8 mouse cellular contexts compared by ENCODE assay signal in genomic region chr9:59656635-59657617, GRCm38 (mm10). TPM values are rescaled to one million over a fixed set of nuclear protein-coding genes. Genes with fewer than 3 reads are reported as not detected.
DNase-seq lines count a peak whose midpoint lies in the region; ATAC-seq and TF ChIP-seq lines count a peak whose summit lies in the region.

No protein-coding gene starts in this region.

- H3K4me3 ChIP-seq in G1E (ENCODE audit: low read depth, low read length): peak overlapping the region; percentile 99
- H3K4me3 ChIP-seq in lung, postnatal 0 days (ENCODE audit: low read depth, low read length): peak overlapping the region; percentile 64

- H3K4me2 ChIP-seq in lung, postnatal 0 days (replicated peaks; ENCODE audit: low read depth, low read length): peak overlapping the region; percentile 83

- no peaks in the 10 kb centered on the region for H3K9me3 ChIP-seq in G1E (replicated peaks)
- no peaks in the 10 kb centered on the region for H3K9me3 ChIP-seq in lung, postnatal 0 days (ENCODE audit: low read length)

- peaks cover 44% of the 10 kb centered on the region for H3K36me3 ChIP-seq in G1E (replicated peaks)
- H3K36me3 ChIP-seq in lung, postnatal 0 days (ENCODE audit: insufficient read depth, low read length): no peaks in the 10 kb centered on the region

- no peak for TF ChIP-seq EP300 in lung, postnatal 0 days (IDR thresholded peaks at IDR 0.05)

- H3K4me1 ChIP-seq in G1E (ENCODE audit: insufficient read depth, low read depth, low read length): peaks cover 59% of the 10 kb centered on the region
- H3K4me1 ChIP-seq in lung, postnatal 0 days (ENCODE audit: insufficient read depth, low read depth, low read length): peaks cover 16% of the 10 kb centered on the region

- H3K27ac ChIP-seq in lung, postnatal 0 days (ENCODE audit: low read length): peak overlapping the region; percentile 86

- ATAC-seq in G1E (ENCODE audit: extremely low read depth, insufficient number of reproducible peaks, low FRiP score, poor library complexity, severe bottlenecking): no peak
- peak; percentile 37 to 38 for ATAC-seq in hematopoietic stem cell, adult 5-6 weeks (replicated peaks in 1 of 2; ENCODE audit: insufficient read depth in 1 of 2, low FRiP score in 2 of 2, low TSS enrichment in 1 of 2, low read depth in 1 of 2, poor library complexity in 2 of 2, severe bottlenecking in 2 of 2)
- peak; percentile 4; the same call in 1 of the 2 replicates for ATAC-seq in lung, postnatal 0 days

- under 1% methylated on average over 56 of the region's 65 CpGs for WGBS in lung, postnatal 0 days

- H3K27me3 ChIP-seq in G1E (ENCODE audit: insufficient read depth, low read length): no peaks in the 10 kb centered on the region
- no peaks in the 10 kb centered on the region for H3K27me3 ChIP-seq in lung, postnatal 0 days (replicated peaks; ENCODE audit: insufficient read depth, low read length)

- peak overlapping the region; percentile 52 for H3K9ac ChIP-seq in lung, postnatal 0 days (replicated peaks; ENCODE audit: low read depth)

- DNase-seq in G1E (ENCODE audit: low spot score): peak; percentile 33
- DNase-seq in cerebellum, adult 18-20 months: peak; percentile 83 to 86
- peak; percentile 90 for DNase-seq in forelimb bud, embryonic 11.5 days (ENCODE audit: low read depth, low spot score)
- peak; percentile 90 for DNase-seq in layer of hippocampus, adult 9-11 months
- DNase-seq in lung, postnatal 0 days (ENCODE audit: low spot score): peak; percentile 79
- peak; percentile 38 for DNase-seq in ovary, adult 18-20 months (ENCODE audit: low spot score)
- peak; percentile 74 to 84 for DNase-seq in thymus, postnatal 10 days (ENCODE audit: low spot score in 2 of 2)

- TF ChIP-seq CTCF in G1E (IDR thresholded peaks at IDR 0.05; ENCODE audit: low read depth, low read length): no peak
- peak; percentile 65 for TF ChIP-seq CTCF in lung, postnatal 0 days (IDR thresholded peaks at IDR 0.05)

RNA-seq across cellular contexts. Expression of gene Pkm, which starts 0.8 kb away (rescaled TPM):
- total RNA-seq in G1E (2014; fragmentation: Nextera tagmentation) (434 and 515 TPM in 2 replicates), G1E (2017) (2,044 and 2,381 TPM in 2 replicates)
- 1,891 and 2,295 TPM in 2 replicates for polyA plus RNA-seq in G1E (2012)
- total RNA-seq in hematopoietic stem cell, adult 5-6 weeks (2017): 547 and 732 TPM in 2 replicates
- 318 and 331 TPM in 2 replicates for polyA plus RNA-seq in lung, postnatal 0 days (2015; fragmentation: Nextera tagmentation; extraction: Ambion mirVana)

RNA-seq across cellular contexts. Expression of gene Gramd2, which starts 23.0 kb away (rescaled TPM):
- total RNA-seq in G1E (2014; fragmentation: Nextera tagmentation) (not detected in 2 replicates), G1E (2017) (not detected in 2 replicates)
- not detected in 2 replicates for polyA plus RNA-seq in G1E (2012)
- total RNA-seq in hematopoietic stem cell, adult 5-6 weeks (2017): 1.2 TPM in 1 of 2 replicates, not detected in the other
- 68.0 and 95.2 TPM in 2 replicates for polyA plus RNA-seq in lung, postnatal 0 days (2015; fragmentation: Nextera tagmentation; extraction: Ambion mirVana)

RNA-seq across cellular contexts. Expression of gene Parp6, which starts 39.8 kb away (rescaled TPM):
- total RNA-seq in G1E (2014; fragmentation: Nextera tagmentation) (70.7 and 72.5 TPM in 2 replicates), G1E (2017) (25.2 and 25.7 TPM in 2 replicates)
- polyA plus RNA-seq in G1E (2012): 7.0 and 8.8 TPM in 2 replicates
- 38.2 and 38.8 TPM in 2 replicates for total RNA-seq in hematopoietic stem cell, adult 5-6 weeks (2017)
- 18.3 and 22.1 TPM in 2 replicates for polyA plus RNA-seq in lung, postnatal 0 days (2015; fragmentation: Nextera tagmentation; extraction: Ambion mirVana)

Comparison
In these comparisons a context has a peak if more than half of its experiments do, and no peak if none do; other contexts are left out.
1. DNase-seq: peak in every context shown above with its lines; median percentile 90 in forelimb bud, embryonic 11.5 days; 90 in layer of hippocampus, adult 9-11 months; 84 in cerebellum, adult 18-20 months; 79 in lung, postnatal 0 days; 79 in thymus, postnatal 10 days; 38 in ovary, adult 18-20 months; 33 in G1E.